Mouse (Mus musculus): ENCODE data around the gene Col26a1. TPM values are rescaled to one million over a fixed set of nuclear protein-coding genes. Genes with fewer than 3 reads are reported as not detected.

Gene Col26a1
- polyA plus RNA-seq (2015; fragmentation: Nextera tagmentation; extraction: Ambion mirVana) = 13.9 and 16.7 TPM in 2 replicates

- Histone ChIP-seq H3K4me3 (replicated peaks; ENCODE audit: low read length) (peak within 1 kb of the TSS; percentile 56), H3K9ac (replicated peaks; ENCODE audit: low read depth, low read length) (peak within 1 kb of the TSS; percentile 60), H3K4me2 (ENCODE audit: low read length) (peak within 1 kb of the TSS; percentile 78), H3K36me3 (ENCODE audit: control insufficient read depth, insufficient read depth) (no peaks in the 10 kb centered on the region), H3K9me3 (ENCODE audit: control insufficient read depth, low read length) (no peaks in the 10 kb centered on the region), H3K4me1 (replicated peaks; ENCODE audit: control insufficient read depth, insufficient read depth, low read length) (peaks cover 17% of the 10 kb centered on the region), H3K27ac (ENCODE audit: low read length) (no peak within 1 kb of the TSS), H3K27me3 (replicated peaks; ENCODE audit: control insufficient read depth, insufficient read depth, low read length) (peaks cover 20% of the 10 kb centered on the region)
- ATAC-seq = peak; percentile 62; the same call in 1 of the 2 replicates
- WGBS = 2% methylated on average over 43 of the region's 44 CpGs
Measured at GRCm38 (mm10) chr5:136882788-136883439, at the start of gene Col26a1. TSS of gene Col26a1 (minus strand) at chr5:136883209.

DNA sequence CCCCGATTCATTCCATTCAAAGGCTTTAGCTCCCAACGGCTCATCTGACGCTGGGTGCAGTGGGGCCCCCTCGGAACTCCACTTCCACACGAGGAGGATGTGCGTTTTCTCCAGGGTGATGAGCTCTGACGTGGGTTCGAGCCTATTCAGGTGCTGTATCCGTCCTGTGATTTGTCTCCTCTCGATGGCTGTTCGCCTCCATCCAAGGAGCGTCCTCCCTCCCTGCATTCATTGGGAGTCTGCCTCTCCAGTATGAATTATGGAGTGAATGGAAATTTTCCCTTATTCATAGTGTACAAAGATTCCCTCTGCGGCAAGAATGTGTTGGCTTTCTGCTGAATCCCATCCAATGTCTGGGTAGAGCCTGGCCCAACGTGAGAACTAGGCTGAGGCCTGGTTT lies 48.9 kb upstream of the Col26a1 start:
- Histone ChIP-seq H3K27me3 (replicated peaks; ENCODE audit: control insufficient read depth, insufficient read depth, low read length) (no peaks in the 10 kb centered on the region), H3K4me1 (replicated peaks; ENCODE audit: control insufficient read depth, insufficient read depth, low read length) (0 out of 2 replicates have a peak, but pooled peaks cover 2% of the 10 kb centered on the region), H3K27ac (ENCODE audit: low read length) (no peak overlapping the region), H3K9ac (replicated peaks; ENCODE audit: low read depth, low read length) (no peak overlapping the region), H3K4me3 (replicated peaks; ENCODE audit: low read length) (no peak overlapping the region), H3K36me3 (ENCODE audit: control insufficient read depth, insufficient read depth) (no peaks in the 10 kb centered on the region), H3K4me2 (ENCODE audit: low read length) (no peak overlapping the region), H3K9me3 (ENCODE audit: control insufficient read depth, low read length) (no peaks in the 10 kb centered on the region)
- 81% methylated on average over 14 of the region's 14 CpGs for WGBS
- ATAC-seq = no peak

- Histone ChIP-seq H3K4me1 (replicated peaks; ENCODE audit: control insufficient read depth, insufficient read depth, low read length) (0 out of 2 replicates have a peak, but pooled peaks cover 2% of the 10 kb centered on the region), H3K4me2 (ENCODE audit: low read length) (no peak overlapping the region), H3K27ac (ENCODE audit: low read length) (no peak overlapping the region), H3K36me3 (ENCODE audit: control insufficient read depth, insufficient read depth) (no peaks in the 10 kb centered on the region), H3K27me3 (replicated peaks; ENCODE audit: control insufficient read depth, insufficient read depth, low read length) (no peaks in the 10 kb centered on the region), H3K4me3 (replicated peaks; ENCODE audit: low read length) (no peak overlapping the region), H3K9me3 (ENCODE audit: control insufficient read depth, low read length) (no peaks in the 10 kb centered on the region), H3K9ac (replicated peaks; ENCODE audit: low read depth, low read length) (0 out of 2 replicates have a peak overlapping the region, but pooled peaks have one; percentile 36)
- ATAC-seq = peak; percentile 59
- 20% methylated on average over 4 of the region's 4 CpGs for WGBS
Measured at GRCm38 (mm10) chr5:136929073-136929472, 46.1 kb upstream of the Col26a1 start.

- H3K27ac ChIP-seq (ENCODE audit: low read length) = no peak overlapping the region
- no peaks in the 10 kb centered on the region for H3K9me3 ChIP-seq (ENCODE audit: control insufficient read depth, low read length)
- no peaks in the 10 kb centered on the region for H3K36me3 ChIP-seq (ENCODE audit: control insufficient read depth, insufficient read depth)
- H3K4me2 ChIP-seq (ENCODE audit: low read length) = no peak overlapping the region
- peaks cover 7% of the 10 kb centered on the region for H3K4me1 ChIP-seq (replicated peaks; ENCODE audit: control insufficient read depth, insufficient read depth, low read length)
- H3K27me3 ChIP-seq (replicated peaks; ENCODE audit: control insufficient read depth, insufficient read depth, low read length) = no peaks in the 10 kb centered on the region
- ATAC-seq = no peak
- WGBS = 83% methylated on average over 7 of the region's 7 CpGs
- H3K9ac ChIP-seq (replicated peaks; ENCODE audit: low read depth, low read length) = no peak overlapping the region
- no peak overlapping the region for H3K4me3 ChIP-seq (replicated peaks; ENCODE audit: low read length)
Measured at GRCm38 (mm10) chr5:136923751-136924478, 40.9 kb upstream of the Col26a1 start.

DNA sequence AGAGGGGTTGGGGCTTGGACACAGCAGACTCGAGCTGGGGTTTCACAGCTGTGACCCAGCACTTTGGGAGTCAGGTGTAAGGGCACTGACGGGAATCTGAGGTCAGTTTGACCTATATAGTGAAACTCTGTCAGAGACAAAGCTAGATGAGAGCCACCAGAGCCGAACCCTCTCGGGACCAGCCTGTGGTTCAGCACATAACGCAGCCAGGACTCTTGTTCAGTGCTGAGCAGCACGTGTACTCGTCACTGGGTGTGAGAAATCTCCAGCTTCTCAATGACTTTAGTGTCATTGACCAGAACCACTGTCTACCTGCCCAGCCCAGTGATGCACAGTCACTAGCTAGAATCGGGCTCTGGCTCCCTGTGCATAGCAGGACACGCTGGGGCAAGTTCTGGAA lies 39.8 kb upstream of the Col26a1 start:
- no peak for ATAC-seq
- H3K36me3 ChIP-seq (ENCODE audit: control insufficient read depth, insufficient read depth) = no peaks in the 10 kb centered on the region
- no peak overlapping the region for H3K4me3 ChIP-seq (replicated peaks; ENCODE audit: low read length)
- no peak overlapping the region for H3K4me2 ChIP-seq (ENCODE audit: low read length)
- WGBS = 89% methylated on average over 9 of the region's 9 CpGs
- no peaks in the 10 kb centered on the region for H3K27me3 ChIP-seq (replicated peaks; ENCODE audit: control insufficient read depth, insufficient read depth, low read length)
- H3K9ac ChIP-seq (replicated peaks; ENCODE audit: low read depth, low read length) = no peak overlapping the region
- H3K9me3 ChIP-seq (ENCODE audit: control insufficient read depth, low read length) = no peaks in the 10 kb centered on the region
- H3K27ac ChIP-seq (ENCODE audit: low read length) = no peak overlapping the region
- H3K4me1 ChIP-seq (replicated peaks; ENCODE audit: control insufficient read depth, insufficient read depth, low read length) = peaks cover 7% of the 10 kb centered on the region

GRCm38 (mm10) chr5:136919546-136920301 lies 36.7 kb upstream of the Col26a1 start:
- Histone ChIP-seq H3K9ac (replicated peaks; ENCODE audit: low read depth, low read length) (peak overlapping the region; percentile 69), H3K4me2 (ENCODE audit: low read length) (peak overlapping the region; percentile 69), H3K9me3 (ENCODE audit: control insufficient read depth, low read length) (no peaks in the 10 kb centered on the region), H3K4me3 (replicated peaks; ENCODE audit: low read length) (peak overlapping the region; percentile 75), H3K4me1 (replicated peaks; ENCODE audit: control insufficient read depth, insufficient read depth, low read length) (peaks cover 7% of the 10 kb centered on the region), H3K27ac (ENCODE audit: low read length) (no peak overlapping the region), H3K36me3 (ENCODE audit: control insufficient read depth, insufficient read depth) (no peaks in the 10 kb centered on the region), H3K27me3 (replicated peaks; ENCODE audit: control insufficient read depth, insufficient read depth, low read length) (no peaks in the 10 kb centered on the region)
- ATAC-seq = peak; percentile 13; the same call in 1 of the 2 replicates
- WGBS = 21% methylated on average over 17 of the region's 18 CpGs

DNA sequence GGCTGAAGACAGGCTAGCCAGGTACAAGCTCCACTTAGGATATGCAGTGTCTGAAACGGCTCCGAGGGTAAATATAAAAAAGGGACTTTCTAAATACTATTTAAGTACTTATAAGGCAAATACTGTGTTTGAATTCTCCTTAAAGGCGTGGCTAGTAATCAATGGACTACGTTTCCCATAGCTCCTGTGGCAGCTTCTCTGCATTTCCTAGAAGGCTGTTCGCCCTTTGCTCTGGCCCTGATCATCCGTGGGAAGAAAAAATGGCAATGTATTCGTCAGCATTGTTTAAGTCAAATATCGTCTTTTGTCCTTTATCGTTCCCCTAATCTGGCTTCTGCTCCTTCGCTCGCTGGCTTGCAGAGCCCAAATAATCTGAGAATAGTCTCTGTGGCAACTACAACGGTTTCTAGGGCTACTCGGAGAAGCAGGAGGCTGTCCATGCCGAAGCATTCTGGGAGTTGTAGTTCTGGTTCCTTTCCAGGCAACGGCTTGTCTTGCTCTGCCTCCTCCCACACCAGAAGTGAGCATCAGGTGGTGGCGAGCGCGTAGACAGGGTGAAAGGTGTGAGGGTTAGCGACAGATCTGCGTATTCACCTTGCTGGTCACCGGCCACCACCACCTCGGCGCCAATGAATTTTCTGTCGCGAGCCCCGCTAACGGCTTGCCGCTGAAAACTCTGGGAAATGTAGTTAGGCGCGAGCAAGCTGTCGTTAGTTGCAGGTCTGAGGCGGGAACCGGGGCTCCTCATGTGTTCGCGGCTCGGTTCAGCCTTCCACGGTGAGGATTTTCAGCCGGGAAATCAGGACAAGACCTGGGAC lies 35.9 kb upstream of the Col26a1 start:
- Histone ChIP-seq H3K36me3 (ENCODE audit: control insufficient read depth, insufficient read depth) (no peaks in the 10 kb centered on the region), H3K4me2 (ENCODE audit: low read length) (peak overlapping the region; percentile 69), H3K4me1 (replicated peaks; ENCODE audit: control insufficient read depth, insufficient read depth, low read length) (peaks cover 7% of the 10 kb centered on the region), H3K27me3 (replicated peaks; ENCODE audit: control insufficient read depth, insufficient read depth, low read length) (no peaks in the 10 kb centered on the region), H3K9me3 (ENCODE audit: control insufficient read depth, low read length) (no peaks in the 10 kb centered on the region), H3K9ac (replicated peaks; ENCODE audit: low read depth, low read length) (peak overlapping the region; percentile 69), H3K27ac (ENCODE audit: low read length) (peak overlapping the region; percentile 75), H3K4me3 (replicated peaks; ENCODE audit: low read length) (peak overlapping the region; percentile 75)
- WGBS = 3% methylated on average over 38 of the region's 38 CpGs
- peak; percentile 92 for ATAC-seq

DNA sequence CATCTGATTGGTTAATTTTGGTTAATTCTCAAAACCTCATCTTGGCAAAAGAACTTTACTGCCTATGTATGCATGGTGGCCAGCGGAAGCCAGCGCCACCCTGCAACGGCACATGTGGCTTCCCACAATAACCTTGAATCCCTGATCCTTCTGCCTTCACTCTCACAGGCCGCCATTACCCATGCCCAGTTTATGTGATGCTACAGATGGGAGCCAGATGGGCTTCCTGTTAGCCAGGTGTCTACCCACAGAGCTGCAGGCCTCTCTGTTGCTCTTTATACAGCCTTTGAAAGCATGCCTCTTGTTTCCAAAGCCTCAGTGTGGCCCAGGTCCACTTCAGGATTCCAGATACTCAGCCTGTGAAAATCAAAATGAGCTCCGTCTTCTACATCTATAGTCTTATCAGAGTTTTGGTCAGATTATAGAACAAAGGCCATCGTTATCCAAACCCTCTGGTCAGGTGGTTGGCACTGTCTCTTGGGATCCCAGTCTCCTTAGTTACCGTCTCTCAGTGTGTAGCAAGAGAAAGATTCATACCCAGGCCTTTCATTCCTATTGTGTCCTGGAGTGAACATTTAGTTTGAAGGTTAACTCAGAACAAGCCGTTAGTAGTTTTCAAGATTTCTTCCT lies 34.7 kb upstream of the Col26a1 start:
- 92% methylated on average over 8 of the region's 8 CpGs for WGBS
- no peaks in the 10 kb centered on the region for H3K27me3 ChIP-seq (replicated peaks; ENCODE audit: control insufficient read depth, insufficient read depth, low read length)
- no peak overlapping the region for H3K4me2 ChIP-seq (ENCODE audit: low read length)
- H3K9ac ChIP-seq (replicated peaks; ENCODE audit: low read depth, low read length) = no peak overlapping the region
- H3K9me3 ChIP-seq (ENCODE audit: control insufficient read depth, low read length) = no peaks in the 10 kb centered on the region
- no peak overlapping the region for H3K4me3 ChIP-seq (replicated peaks; ENCODE audit: low read length)
- no peak overlapping the region for H3K27ac ChIP-seq (ENCODE audit: low read length)
- peaks cover 7% of the 10 kb centered on the region for H3K4me1 ChIP-seq (replicated peaks; ENCODE audit: control insufficient read depth, insufficient read depth, low read length)
- no peak for ATAC-seq
- H3K36me3 ChIP-seq (ENCODE audit: control insufficient read depth, insufficient read depth) = 0 out of 2 replicates have a peak, but pooled peaks cover 3% of the 10 kb centered on the region

Measured in forebrain, embryonic 16.5 days (tissue).